Mouse (Mus musculus): ENCODE measurements around the gene Rsg1.

GRCm38 (mm10) chr4:141241861-141242260 lies 28.1 kb downstream of the Rsg1 start:
- TF ChIP-seq CTCF (IDR thresholded peaks at IDR 0.05): no peak
- TF ChIP-seq EP300 (IDR thresholded peaks at IDR 0.05): no peak
